Mouse (Mus musculus): Measurements from ENCODE around the gene Tmprss6.

GRCm38 (mm10) chr15:78510736-78511135 is 42.3 kb upstream of the Tmprss6 start:
- TF ChIP-seq GATA1 (IDR thresholded peaks at IDR 0.05; ENCODE audit: borderline replicate concordance, low read length): no peak
- no peak for TF ChIP-seq FLI1 (IDR thresholded peaks at IDR 0.05; ENCODE audit: low read length)
